Mouse (Mus musculus): ENCODE measurements at regions not wholly inside any gene's neighbourhood (a gene's known extent, or its start where the extent isn't known, plus 50 kb on each side); places are given as distances from the start of the nearest gene placed in this dataset.

GRCm38 (mm10) chr12:9513926-9514325, 56.0 kb upstream of the Osr1 start:
- WGBS = 64% methylated on average over 5 of the region's 5 CpGs
- Histone ChIP-seq H3K9me3 (no peaks in the 10 kb centered on the region), H3K9ac (replicated peaks) (no peak overlapping the region), H3K4me1 (no peaks in the 10 kb centered on the region), H3K27me3 (no peaks in the 10 kb centered on the region), H3K36me3 (no peaks in the 10 kb centered on the region), H3K4me3 (no peak overlapping the region), H3K27ac (replicated peaks) (no peak overlapping the region), H3K4me2 (replicated peaks) (no peak overlapping the region)
- ATAC-seq (replicated peaks) = no peak

GRCm38 (mm10) chr12:9518782-9519181, 51.1 kb upstream of the Osr1 start:
- Histone ChIP-seq H3K9me3 (no peaks in the 10 kb centered on the region), H3K4me3 (no peak overlapping the region), H3K4me2 (replicated peaks) (no peak overlapping the region), H3K27ac (replicated peaks) (no peak overlapping the region), H3K36me3 (no peaks in the 10 kb centered on the region), H3K27me3 (no peaks in the 10 kb centered on the region), H3K4me1 (no peaks in the 10 kb centered on the region), H3K9ac (replicated peaks) (no peak overlapping the region)
- 88% methylated on average over 7 of the region's 7 CpGs for WGBS
- ATAC-seq (replicated peaks) = no peak

DNA sequence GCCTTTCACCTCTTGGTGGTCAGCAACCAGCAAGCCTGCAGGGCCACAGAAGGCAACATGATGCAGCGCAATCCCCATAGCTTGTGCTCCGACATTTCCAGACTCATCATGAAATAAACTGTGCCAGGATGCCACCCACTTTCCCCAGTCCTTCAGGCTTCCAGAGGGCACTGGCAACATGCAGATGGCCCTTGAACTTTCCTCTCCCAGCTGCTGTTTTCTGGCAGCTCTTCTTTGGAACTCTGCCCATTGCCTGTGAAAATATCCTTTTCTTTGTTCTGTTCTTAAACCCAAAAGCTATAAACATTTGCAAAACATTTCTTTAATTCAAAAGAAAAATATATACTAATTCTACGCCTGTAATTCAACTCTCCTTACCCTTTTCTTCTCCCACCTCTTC, 50.6 kb upstream of the Osr1 start:
- ATAC-seq (replicated peaks) = no peak
- H3K4me1 ChIP-seq = no peaks in the 10 kb centered on the region
- H3K27me3 ChIP-seq = no peaks in the 10 kb centered on the region
- no peak overlapping the region for H3K4me3 ChIP-seq
- H3K27ac ChIP-seq (replicated peaks) = no peak overlapping the region
- no peaks in the 10 kb centered on the region for H3K9me3 ChIP-seq
- no peak overlapping the region for H3K4me2 ChIP-seq (replicated peaks)
- no peak overlapping the region for H3K9ac ChIP-seq (replicated peaks)
- 61% methylated on average over 3 of the region's 3 CpGs for WGBS
- no peaks in the 10 kb centered on the region for H3K36me3 ChIP-seq
